Mouse (Mus musculus): ENCODE measurements around the gene Tprgl. TPM values are rescaled to one million over a fixed set of nuclear protein-coding genes. Genes with fewer than 3 reads are reported as not detected.

Gene Tprgl
- polyA plus RNA-seq, 1 experiment from 2014 or later: 158 TPM

- no peak for ATAC-seq (ENCODE audit: low FRiP score, low read depth)
- Histone ChIP-seq H3K36me3 (peaks cover 53% of the 10 kb centered on the region), H3K4me2 (replicated peaks) (no peak overlapping the region), H3K4me3 (no peak overlapping the region), H3K27ac (no peak overlapping the region), H3K4me1 (peaks cover 23% of the 10 kb centered on the region), H3K27me3 (replicated peaks) (no peaks in the 10 kb centered on the region), H3K9me3 (no peaks in the 10 kb centered on the region), H3K9ac (no peak overlapping the region)
- WGBS: 92% methylated on average over 14 of the region's 14 CpGs
These were observed 2.4 kb downstream of the Tprgl start for GRCm38 (mm10) chr4:154157970-154158662.

DNA sequence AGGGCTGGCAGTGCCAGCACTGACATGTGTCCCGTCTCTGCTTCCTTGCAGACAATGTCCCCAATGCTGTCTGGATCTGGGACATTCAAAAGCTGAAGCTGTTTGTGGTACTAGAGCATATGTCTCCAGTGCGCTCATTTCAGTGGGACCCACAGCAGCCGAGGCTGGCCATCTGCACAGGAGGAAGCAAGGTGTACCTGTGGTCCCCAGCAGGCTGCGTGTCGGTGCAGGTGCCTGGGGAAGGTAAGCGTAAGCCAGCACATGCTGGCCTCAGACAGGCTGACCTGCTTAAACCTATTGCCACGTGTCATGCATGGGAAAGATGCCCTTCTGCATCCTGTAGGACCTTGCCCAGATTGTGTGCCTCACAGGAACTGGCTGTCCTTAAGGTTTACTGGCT is 4.4 kb downstream of the Tprgl start:
- Histone ChIP-seq H3K9ac (no peak overlapping the region), H3K4me3 (no peak overlapping the region), H3K27ac (no peak overlapping the region), H3K4me1 (peaks cover 17% of the 10 kb centered on the region), H3K4me2 (replicated peaks) (no peak overlapping the region), H3K27me3 (replicated peaks) (no peaks in the 10 kb centered on the region), H3K9me3 (no peaks in the 10 kb centered on the region), H3K36me3 (peaks cover 72% of the 10 kb centered on the region)
- no peak for ATAC-seq (ENCODE audit: low FRiP score, low read depth)
- 84% methylated on average over 7 of the region's 7 CpGs for WGBS

DNA sequence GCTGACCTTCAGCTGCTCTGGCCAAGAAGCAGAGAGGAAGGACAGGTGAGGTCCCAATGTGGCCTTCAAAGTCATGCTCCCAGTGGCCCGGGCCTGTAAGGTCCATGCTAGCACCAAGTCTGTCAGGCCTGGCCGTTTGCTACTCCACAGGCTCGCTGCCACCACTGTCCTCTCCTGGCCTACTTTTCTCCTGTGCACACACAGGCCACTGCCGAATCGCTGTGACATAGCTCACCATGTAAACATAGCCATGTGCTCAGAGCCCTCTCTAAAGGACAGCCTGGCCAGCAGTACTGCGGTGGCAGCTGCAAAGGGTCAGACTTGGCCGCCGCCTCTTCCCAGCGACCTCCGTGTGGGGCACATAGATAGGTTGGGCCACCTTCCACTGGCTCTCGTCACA is 6.4 kb downstream of the Tprgl start:
- no peak for ATAC-seq (ENCODE audit: low FRiP score, low read depth)
- WGBS: 79% methylated on average over 11 of the region's 11 CpGs

GRCm38 (mm10) chr4:154146342-154146741 is 14.1 kb downstream of the Tprgl start:
- H3K4me2 ChIP-seq (replicated peaks): no peak overlapping the region
- no peak for ATAC-seq (ENCODE audit: low FRiP score, low read depth)
- peaks cover 30% of the 10 kb centered on the region for H3K36me3 ChIP-seq
- no peak overlapping the region for H3K27ac ChIP-seq
- H3K4me1 ChIP-seq: peaks cover 14% of the 10 kb centered on the region
- no peaks in the 10 kb centered on the region for H3K9me3 ChIP-seq
- WGBS: 83% methylated on average over 10 of the region's 10 CpGs
- no peak overlapping the region for H3K4me3 ChIP-seq
- peaks cover 5% of the 10 kb centered on the region for H3K27me3 ChIP-seq (replicated peaks)
- no peak overlapping the region for H3K9ac ChIP-seq

More for the DNA sequence above, 6.4 kb downstream of the Tprgl start:
- peaks cover 4% of the 10 kb centered on the region for H3K4me1 ChIP-seq
- H3K36me3 ChIP-seq: peaks cover 90% of the 10 kb centered on the region
- H3K27ac ChIP-seq: no peak overlapping the region
- H3K27me3 ChIP-seq (replicated peaks): no peaks in the 10 kb centered on the region
- H3K4me3 ChIP-seq: no peak overlapping the region
- no peak overlapping the region for H3K4me2 ChIP-seq (replicated peaks)
- H3K9me3 ChIP-seq: no peaks in the 10 kb centered on the region
- H3K9ac ChIP-seq: no peak overlapping the region

GRCm38 (mm10) chr4:154144712-154145111 is 15.8 kb downstream of the Tprgl start:
- no peak overlapping the region for H3K4me3 ChIP-seq
- ATAC-seq (ENCODE audit: low FRiP score, low read depth): no peak
- H3K4me1 ChIP-seq: peaks cover 23% of the 10 kb centered on the region
- WGBS: 88% methylated on average over 3 of the region's 3 CpGs
- peaks cover 21% of the 10 kb centered on the region for H3K27me3 ChIP-seq (replicated peaks)
- peaks cover 14% of the 10 kb centered on the region for H3K36me3 ChIP-seq
- H3K27ac ChIP-seq: no peak overlapping the region
- no peak overlapping the region for H3K4me2 ChIP-seq (replicated peaks)
- H3K9ac ChIP-seq: no peak overlapping the region
- H3K9me3 ChIP-seq: no peaks in the 10 kb centered on the region

GRCm38 (mm10) chr4:154142211-154143040 is 18.0 kb downstream of the Tprgl start, which contains the start of gene Wrap73:
Gene Wrap73 (plus strand): TSS chr4:154142372.
- peak within 1 kb of the TSS; percentile 90 for H3K4me2 ChIP-seq (replicated peaks)
- peak within 1 kb of the TSS; percentile 74 for H3K9ac ChIP-seq
- ATAC-seq (ENCODE audit: low FRiP score, low read depth): peak; percentile 91
- no peaks in the 10 kb centered on the region; the same call in 1 of the 2 replicates for H3K36me3 ChIP-seq
- H3K27me3 ChIP-seq (replicated peaks): peaks cover 44% of the 10 kb centered on the region
- H3K27ac ChIP-seq: no peak within 1 kb of the TSS
- peaks cover 29% of the 10 kb centered on the region for H3K4me1 ChIP-seq
- H3K4me3 ChIP-seq: peak within 1 kb of the TSS; percentile 81
- 2% methylated on average over 49 of the region's 49 CpGs for WGBS
- H3K9me3 ChIP-seq: no peaks in the 10 kb centered on the region

GRCm38 (mm10) chr4:154141009-154141867 is 19.2 kb downstream of the Tprgl start:
- 2% methylated on average over 42 of the region's 42 CpGs for WGBS

GRCm38 (mm10) chr4:154140213-154141008 is 20.1 kb downstream of the Tprgl start:
- H3K9ac ChIP-seq: peak overlapping the region; percentile 56
- H3K4me3 ChIP-seq: peak overlapping the region; percentile 44
- H3K27ac ChIP-seq: no peak overlapping the region
- WGBS: 1% methylated on average over 46 of the region's 46 CpGs
- H3K4me2 ChIP-seq (replicated peaks): peak overlapping the region; percentile 87
- no peaks in the 10 kb centered on the region for H3K36me3 ChIP-seq
- H3K27me3 ChIP-seq (replicated peaks): peaks cover 52% of the 10 kb centered on the region
- 0 out of 2 replicates have a peak, but pooled peaks have one; percentile 5 for ATAC-seq (ENCODE audit: low FRiP score, low read depth)
- no peaks in the 10 kb centered on the region for H3K9me3 ChIP-seq
- peaks cover 29% of the 10 kb centered on the region for H3K4me1 ChIP-seq

More at GRCm38 (mm10) chr4:154141009-154141867, 19.2 kb downstream of the Tprgl start:
- H3K27ac ChIP-seq: no peak overlapping the region
- H3K4me1 ChIP-seq: peaks cover 29% of the 10 kb centered on the region
- peaks cover 48% of the 10 kb centered on the region for H3K27me3 ChIP-seq (replicated peaks)
- no peak for ATAC-seq (ENCODE audit: low FRiP score, low read depth)
- H3K9me3 ChIP-seq: no peaks in the 10 kb centered on the region
- 0 out of 2 replicates have a peak overlapping the region, but pooled peaks have one; percentile 44 for H3K4me3 ChIP-seq
- H3K9ac ChIP-seq: no peak overlapping the region
- peak overlapping the region; percentile 90 for H3K4me2 ChIP-seq (replicated peaks)
- H3K36me3 ChIP-seq: no peaks in the 10 kb centered on the region

DNA sequence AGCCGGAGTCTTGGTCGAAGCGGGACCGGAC is 20.5 kb downstream of the Tprgl start, which contains the start of gene Trp73:
Gene Trp73 (minus strand): TSS at position 27 of the 31 bp plus-strand sequence.
- H3K27ac ChIP-seq: no peak within 1 kb of the TSS
- H3K36me3 ChIP-seq: no peaks in the 10 kb centered on the region
- no peak for ATAC-seq (ENCODE audit: low FRiP score, low read depth)
- H3K9ac ChIP-seq: peak within 1 kb of the TSS; percentile 56
- no peaks in the 10 kb centered on the region for H3K9me3 ChIP-seq
- H3K4me3 ChIP-seq: peak within 1 kb of the TSS; percentile 44
- H3K27me3 ChIP-seq (replicated peaks): peaks cover 55% of the 10 kb centered on the region
- H3K4me1 ChIP-seq: peaks cover 29% of the 10 kb centered on the region
- peak within 1 kb of the TSS; percentile 87 for H3K4me2 ChIP-seq (replicated peaks)
- WGBS: 0% methylated on average over 4 of the region's 4 CpGs

GRCm38 (mm10) chr4:154139671-154140181 is 20.7 kb downstream of the Tprgl start:
- peaks cover 57% of the 10 kb centered on the region for H3K27me3 ChIP-seq (replicated peaks)
- peak overlapping the region; percentile 87 for H3K4me2 ChIP-seq (replicated peaks)
- no peaks in the 10 kb centered on the region for H3K9me3 ChIP-seq
- H3K4me3 ChIP-seq: peak overlapping the region; percentile 44
- H3K36me3 ChIP-seq: no peaks in the 10 kb centered on the region
- H3K4me1 ChIP-seq: peaks cover 29% of the 10 kb centered on the region
- H3K9ac ChIP-seq: peak overlapping the region; percentile 56
- H3K27ac ChIP-seq: no peak overlapping the region
- ATAC-seq (ENCODE audit: low FRiP score, low read depth): 0 out of 2 replicates have a peak, but pooled peaks have one; percentile 4
- under 1% methylated on average over 58 of the region's 59 CpGs for WGBS

DNA sequence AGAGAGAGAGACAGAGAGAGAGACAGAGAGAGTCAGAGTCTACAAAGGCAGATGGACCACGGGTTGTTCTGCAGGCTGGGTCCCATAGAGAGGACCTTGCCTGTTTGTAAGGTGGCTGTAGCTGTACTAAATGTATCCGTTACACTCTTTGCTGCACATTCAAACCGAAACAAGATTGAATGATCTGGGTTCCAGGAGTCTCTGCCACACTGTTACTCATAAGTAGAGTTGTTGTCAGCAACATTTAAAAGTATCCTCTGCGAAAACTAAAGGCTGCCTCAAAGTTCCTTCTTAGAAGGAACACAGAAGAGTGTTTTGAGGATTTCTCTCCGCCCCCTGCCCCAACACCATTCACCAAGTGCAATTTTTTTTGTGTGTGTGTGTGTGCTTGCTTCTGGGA is 23.3 kb downstream of the Tprgl start:
- peaks cover 57% of the 10 kb centered on the region for H3K27me3 ChIP-seq (replicated peaks)
- no peak overlapping the region for H3K4me3 ChIP-seq
- H3K9me3 ChIP-seq: no peaks in the 10 kb centered on the region
- peaks cover 19% of the 10 kb centered on the region for H3K4me1 ChIP-seq
- no peak overlapping the region for H3K4me2 ChIP-seq (replicated peaks)
- H3K27ac ChIP-seq: no peak overlapping the region
- WGBS: 65% methylated on average over 5 of the region's 5 CpGs
- ATAC-seq (ENCODE audit: low FRiP score, low read depth): no peak
- H3K9ac ChIP-seq: no peak overlapping the region
- no peaks in the 10 kb centered on the region for H3K36me3 ChIP-seq
